Mouse (Mus musculus): Measurements from ENCODE around the gene Nrxn2.

Nrxn2 gene

DNA sequence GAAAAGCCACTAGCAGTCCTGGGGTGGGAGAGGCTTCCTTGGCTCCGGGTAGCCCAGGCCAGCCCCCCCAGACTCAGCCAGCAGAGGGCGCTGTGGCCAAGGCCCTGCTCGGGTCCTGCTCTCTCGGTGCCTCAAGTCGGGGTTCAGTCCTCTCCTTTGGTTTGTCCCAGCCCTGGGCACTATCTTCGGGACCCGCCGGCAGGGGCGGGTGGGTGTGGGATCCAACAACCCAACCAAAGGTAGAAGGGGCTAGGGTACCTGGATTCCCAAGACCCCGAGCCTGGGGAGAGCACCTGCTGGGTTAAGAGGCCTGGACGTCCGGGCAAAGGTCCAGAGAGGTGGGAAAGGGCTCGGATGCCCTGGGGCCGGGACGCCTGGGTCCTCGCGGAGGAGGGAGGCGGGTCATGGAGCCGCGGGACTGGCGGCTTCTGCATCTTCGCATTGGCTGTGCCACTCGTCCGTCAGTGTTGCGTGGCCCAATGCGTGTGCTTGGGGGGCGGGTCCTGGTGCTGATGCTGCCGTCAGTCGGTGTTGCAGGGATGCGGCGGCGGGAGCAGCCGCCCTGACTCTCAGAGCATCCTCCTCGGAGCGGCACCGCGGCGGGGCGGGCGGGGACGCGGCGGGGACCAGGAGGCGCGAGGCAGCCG, at the start of gene Nrxn2:
Gene Nrxn2 (plus strand): TSS at position 499 of the 647 bp plus-strand sequence.
- peak; percentile 71 for DNase-seq (ENCODE audit: low spot score)

DNA sequence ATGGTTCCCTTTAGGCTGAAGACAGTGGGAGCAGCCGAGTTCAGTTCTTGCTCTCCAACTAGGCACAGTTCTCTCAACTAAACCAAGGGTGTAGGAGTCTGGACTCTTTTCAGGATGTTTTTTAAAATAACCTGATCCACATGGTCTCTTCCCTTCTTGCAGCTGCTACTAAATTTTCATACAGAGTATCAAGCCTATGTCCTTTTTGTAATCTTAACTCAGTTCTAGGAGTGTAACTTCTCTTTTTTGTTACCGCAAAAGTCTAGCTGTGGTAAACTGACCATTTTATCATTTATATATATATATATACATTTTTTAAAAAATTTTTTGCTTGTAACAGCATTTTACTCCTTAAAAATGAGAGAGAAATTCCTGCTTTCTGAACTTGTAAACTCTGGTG, 48.4 kb upstream of the Nrxn2 start:
- no peak for DNase-seq (ENCODE audit: low spot score)

DNA sequence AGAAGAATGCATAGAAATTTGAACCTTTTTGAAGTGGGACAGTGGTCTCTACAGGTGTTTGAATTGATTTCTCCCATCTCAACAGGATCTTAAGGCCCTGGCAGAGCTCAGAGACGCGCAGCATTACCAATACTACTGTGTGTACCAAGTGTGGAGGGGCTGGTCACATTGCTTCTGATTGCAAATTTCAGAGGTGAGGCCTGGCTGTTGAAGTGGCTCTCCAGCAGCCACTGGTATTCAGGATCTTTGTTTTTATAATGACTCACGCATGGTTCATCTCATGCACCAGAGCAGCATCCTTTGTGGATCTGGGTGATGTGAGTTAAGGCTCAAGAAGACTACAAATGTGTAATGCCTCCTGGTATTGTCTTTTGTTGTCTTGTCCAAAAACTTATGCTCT, 46.1 kb upstream of the Nrxn2 start:
- no peak for DNase-seq (ENCODE audit: low spot score)

DNA sequence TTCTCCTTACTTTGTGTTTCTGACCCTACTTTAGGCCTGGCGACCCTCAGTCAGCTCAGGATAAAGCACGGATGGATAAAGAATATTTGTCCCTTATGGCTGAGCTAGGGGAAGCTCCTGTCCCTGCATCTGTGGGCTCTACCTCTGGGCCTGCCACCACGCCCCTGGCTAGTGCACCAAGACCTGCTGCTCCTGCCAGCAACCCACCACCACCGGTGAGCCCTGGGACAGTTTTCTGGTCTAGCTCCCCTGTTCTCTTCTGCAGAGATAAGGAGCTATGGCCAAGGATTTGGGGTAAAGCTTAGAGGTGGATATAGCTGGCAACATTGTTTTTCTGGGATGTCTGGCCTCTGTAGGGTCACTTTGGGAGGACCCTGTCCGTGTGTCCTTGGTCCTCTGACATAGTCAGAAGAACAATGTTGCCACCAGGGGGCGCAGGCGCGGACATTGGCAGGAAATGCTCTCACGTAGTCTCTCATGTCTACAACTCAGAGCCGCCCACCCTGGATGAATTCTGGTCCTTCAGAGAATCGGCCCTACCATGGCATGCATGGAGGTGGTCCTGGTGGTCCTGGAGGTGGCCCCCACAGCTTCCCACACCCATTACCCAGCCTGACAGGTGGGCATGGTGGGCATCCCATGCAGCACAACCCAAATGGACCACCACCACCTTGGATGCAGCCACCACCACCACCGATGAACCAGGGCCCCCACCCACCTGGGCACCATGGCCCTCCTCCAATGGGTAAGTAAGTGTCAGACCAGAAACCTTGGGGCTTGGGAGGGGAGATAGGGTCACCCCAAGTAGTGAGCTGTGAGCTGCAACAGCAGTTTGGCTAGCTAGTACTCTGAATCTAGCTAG, 44.8 kb upstream of the Nrxn2 start:
- DNase-seq (ENCODE audit: low spot score), result no peak

GRCm38 (mm10) chr19:6374571-6374970, 44.0 kb upstream of the Nrxn2 start:
- no peak for DNase-seq (ENCODE audit: low spot score)

GRCm38 (mm10) chr19:6375423-6376254, 42.9 kb upstream of the Nrxn2 start:
- DNase-seq (ENCODE audit: low spot score), result no peak

- no peak for DNase-seq (ENCODE audit: low spot score)
These were observed 42.3 kb upstream of the Nrxn2 start for GRCm38 (mm10) chr19:6376255-6376564.

GRCm38 (mm10) chr19:6376643-6377042, 41.9 kb upstream of the Nrxn2 start:
- no peak for DNase-seq (ENCODE audit: low spot score)

DNA sequence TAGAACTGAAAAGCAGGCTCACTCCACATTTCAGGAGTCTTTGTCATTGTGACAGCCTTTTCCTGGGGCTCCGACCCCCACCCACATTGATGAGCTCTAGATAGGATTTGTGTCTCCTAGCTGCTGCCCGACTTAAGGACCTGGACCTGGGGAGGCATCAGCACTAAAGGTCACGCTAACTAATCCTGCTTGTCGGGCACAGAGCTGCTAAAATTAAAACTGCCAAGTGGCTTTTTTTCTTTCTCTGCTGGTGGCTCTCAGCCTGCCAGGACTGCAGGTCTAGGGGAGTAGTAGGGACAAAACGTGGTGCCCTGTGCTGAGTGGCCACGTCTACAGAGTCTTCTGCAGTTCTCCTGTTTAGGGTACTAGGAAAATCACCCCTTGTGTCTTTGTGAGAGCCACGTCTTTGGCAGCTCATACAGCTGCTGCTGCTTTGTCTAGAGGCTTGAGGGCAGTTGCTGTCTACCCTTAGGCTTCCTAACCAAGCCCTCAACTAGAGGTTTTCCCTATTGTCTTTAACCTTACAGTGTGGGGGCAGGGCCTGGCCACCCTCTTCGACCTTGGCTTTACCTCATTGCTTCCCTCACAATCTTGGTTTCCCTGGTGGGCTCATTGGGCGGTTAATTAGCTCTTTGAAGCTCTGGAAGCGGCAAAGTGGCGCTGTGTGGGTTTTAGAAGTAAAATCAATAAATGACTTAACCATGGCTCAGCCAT, 41.0 kb upstream of the Nrxn2 start:
- DNase-seq (ENCODE audit: low spot score), result no peak

- no peak for DNase-seq (ENCODE audit: low spot score)
These were observed 37.9 kb upstream of the Nrxn2 start for GRCm38 (mm10) chr19:6380411-6381166.

DNA sequence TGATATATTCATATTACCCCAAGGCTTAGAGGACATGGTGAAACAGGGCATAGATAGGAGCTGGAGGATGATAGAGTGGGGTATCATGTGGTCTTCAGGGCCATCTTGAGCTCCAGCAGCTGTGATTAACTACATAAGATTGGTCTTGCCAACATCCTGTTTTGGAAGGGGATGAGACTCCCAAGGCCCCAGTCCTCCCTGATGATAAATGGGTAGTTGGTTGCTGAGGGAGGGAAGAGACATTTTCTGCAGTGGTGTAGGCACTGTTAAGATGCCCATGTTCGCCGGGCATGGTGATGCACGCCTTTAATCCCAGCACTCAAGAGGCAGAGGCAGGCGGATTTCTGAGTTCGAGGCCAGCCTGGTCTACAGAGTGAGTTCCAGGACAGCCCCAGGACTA, 37.3 kb upstream of the Nrxn2 start:
- DNase-seq (ENCODE audit: low spot score), result no peak

GRCm38 (mm10) chr19:6382323-6382924, 36.1 kb upstream of the Nrxn2 start:
- no peak for DNase-seq (ENCODE audit: low spot score)

DNA sequence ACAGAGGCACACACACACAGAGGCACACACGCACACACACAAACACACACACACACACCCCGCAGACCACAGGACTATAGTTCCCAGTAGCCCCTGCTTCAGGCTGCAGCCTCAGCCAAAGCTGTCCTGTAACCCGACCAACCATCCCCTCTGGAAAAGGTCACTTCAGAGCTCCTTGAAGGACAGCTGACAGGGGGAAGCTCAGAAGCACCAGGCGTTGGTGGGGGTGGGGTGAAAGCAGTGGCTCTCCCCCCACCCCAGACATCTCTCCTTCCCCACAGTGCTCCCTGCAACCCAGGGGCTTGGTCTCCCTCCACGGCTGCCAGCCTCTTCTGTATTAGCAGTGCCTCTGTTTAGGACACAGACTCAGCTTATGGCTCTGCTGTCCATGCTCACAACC, 35.1 kb upstream of the Nrxn2 start:
- no peak for DNase-seq (ENCODE audit: low spot score)

GRCm38 (mm10) chr19:6384128-6384527, 34.4 kb upstream of the Nrxn2 start, which contains the start of gene Pygm:
Gene Pygm, plus strand, starts transcription at chr19:6384399.
- DNase-seq (ENCODE audit: low spot score), result peak; percentile 61

- no peak for DNase-seq (ENCODE audit: low spot score)
These were observed 33.6 kb upstream of the Nrxn2 start for GRCm38 (mm10) chr19:6384954-6385353.

GRCm38 (mm10) chr19:6385419-6385818, 33.1 kb upstream of the Nrxn2 start:
- DNase-seq (ENCODE audit: low spot score), result no peak

DNA sequence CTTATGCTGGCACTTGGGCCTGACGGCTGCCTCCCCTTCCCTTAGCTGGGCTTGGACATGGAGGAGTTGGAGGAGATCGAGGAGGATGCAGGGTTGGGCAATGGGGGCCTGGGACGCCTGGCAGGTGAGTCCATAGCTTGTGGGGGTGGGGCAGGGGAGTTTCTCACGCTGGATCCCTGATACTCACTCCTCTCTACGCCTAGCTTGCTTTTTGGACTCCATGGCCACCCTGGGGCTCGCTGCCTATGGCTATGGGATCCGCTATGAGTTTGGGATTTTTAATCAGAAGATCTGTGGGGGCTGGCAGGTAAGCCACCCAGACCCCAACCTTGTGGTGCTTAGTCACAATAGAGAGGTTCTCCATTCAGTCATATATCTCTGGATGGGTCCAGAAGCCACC, 32.7 kb upstream of the Nrxn2 start:
- no peak for DNase-seq (ENCODE audit: low spot score)

DNA sequence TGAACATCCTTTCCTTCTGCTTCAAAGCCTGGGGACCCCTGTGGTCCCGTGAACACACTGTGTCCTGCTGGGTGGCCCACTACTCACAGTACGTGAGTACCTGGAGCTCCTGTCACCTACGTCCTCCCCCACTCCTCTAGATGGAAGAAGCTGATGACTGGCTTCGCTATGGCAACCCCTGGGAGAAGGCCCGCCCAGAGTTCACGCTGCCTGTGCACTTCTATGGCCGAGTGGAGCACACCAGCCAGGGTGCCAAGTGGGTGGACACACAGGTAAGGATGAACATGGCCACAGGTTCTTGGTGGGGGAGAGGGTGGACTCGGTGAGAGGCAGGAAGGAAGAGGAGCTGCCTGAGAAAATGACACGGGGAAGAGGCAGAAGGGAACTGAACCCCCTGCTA, 32.3 kb upstream of the Nrxn2 start:
- no peak for DNase-seq (ENCODE audit: low spot score)

DNA sequence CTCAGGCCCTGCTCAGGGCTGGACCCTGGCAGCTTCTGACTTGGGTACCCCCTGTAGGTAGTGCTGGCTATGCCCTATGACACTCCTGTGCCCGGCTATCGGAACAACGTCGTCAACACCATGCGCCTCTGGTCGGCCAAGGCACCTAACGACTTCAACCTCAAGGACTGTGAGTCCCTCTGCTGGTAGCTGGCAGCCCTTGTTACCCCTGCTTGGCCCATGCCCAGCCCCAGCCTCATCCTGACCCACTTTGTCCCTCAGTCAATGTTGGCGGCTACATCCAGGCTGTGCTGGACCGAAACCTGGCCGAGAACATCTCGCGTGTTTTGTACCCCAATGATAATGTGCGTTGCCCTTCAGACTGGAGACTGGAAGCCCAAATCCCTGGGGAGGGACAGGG, 30.5 kb upstream of the Nrxn2 start:
- no peak for DNase-seq (ENCODE audit: low spot score)

- no peak for DNase-seq (ENCODE audit: low spot score)
These were observed 28.7 kb upstream of the Nrxn2 start for GRCm38 (mm10) chr19:6389803-6390202.

DNA sequence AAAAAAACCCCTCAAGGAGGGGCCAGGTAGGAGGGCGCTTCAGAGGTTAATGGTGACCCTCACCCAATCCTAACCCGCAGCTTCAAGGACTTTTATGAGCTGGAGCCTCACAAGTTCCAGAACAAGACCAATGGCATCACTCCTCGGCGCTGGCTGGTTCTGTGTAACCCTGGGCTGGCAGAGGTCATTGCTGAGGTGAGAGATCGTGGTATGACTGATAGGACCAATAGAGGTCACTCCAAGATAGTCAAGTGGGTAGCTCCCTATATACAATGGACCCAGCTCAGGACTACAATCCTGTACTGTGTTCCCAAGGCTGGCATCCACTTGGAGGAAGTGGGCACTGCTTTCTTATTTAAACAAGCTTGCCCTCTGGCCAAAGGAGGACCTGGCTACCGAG, 28.3 kb upstream of the Nrxn2 start:
- DNase-seq (ENCODE audit: low spot score), result no peak
